Mouse (Mus musculus) neural tube, embryonic 13.5 days (tissue): ENCODE data around the gene Gm13090. TPM values are rescaled to one million over a fixed set of nuclear protein-coding genes. Genes with fewer than 3 reads are reported as not detected.
A peak's percentile ranks its signal among the peaks of the same experiment; 100 is the strongest.

Experiments used
- ATAC-seq: fragments of 200-750 bp; cut with Nextera tagmentation; 2 replicates; pipeline ENCODE4 v1.8.0; 2017; ENCODE audit warnings: low read depth, mild to moderate bottlenecking, moderate TSS enrichment, moderate library complexity
- H3K27ac ChIP-seq: fragments of 300-500 bp; sonication (generic); replicated peaks from 2 replicates; pipeline ENCODE4 v1.5.1; 2015; ENCODE audit warnings: moderate library complexity, mild to moderate bottlenecking, inconsistent platforms
- H3K27me3 ChIP-seq: fragments of 300-500 bp; sonication (generic); 2 replicates; pipeline ENCODE4 v1.6.1; 2015; ENCODE audit warnings: mild to moderate bottlenecking, inconsistent platforms
- H3K36me3 ChIP-seq: fragments of 300-500 bp; sonication (generic); 2 replicates; pipeline ENCODE4 v1.6.1; 2015; ENCODE audit warnings: mild to moderate bottlenecking, inconsistent platforms
- H3K4me1 ChIP-seq: fragments of 300-500 bp; sonication (generic); replicated peaks from 2 replicates; pipeline ENCODE4 v1.6.1; 2015; ENCODE audit warnings: inconsistent platforms
- H3K4me2 ChIP-seq: fragments of 300-500 bp; sonication (generic); 2 replicates; pipeline ENCODE4 v1.6.1; 2015; ENCODE audit warnings: inconsistent platforms, mild to moderate bottlenecking, moderate library complexity
- H3K4me3 ChIP-seq: fragments of 300-500 bp; sonication (generic); 2 replicates; pipeline ENCODE4 v1.5.1; 2015; ENCODE audit warnings: mild to moderate bottlenecking, inconsistent platforms
- H3K9ac ChIP-seq: fragments of 300-500 bp; sonication (generic); 2 replicates; pipeline ENCODE4 v1.6.1; 2015; ENCODE audit warnings: moderate library complexity, mild to moderate bottlenecking, inconsistent platforms
- H3K9me3 ChIP-seq: fragments of 300-500 bp; sonication (generic); 2 replicates; pipeline ENCODE4 v1.6.1; 2016; ENCODE audit warnings: inconsistent platforms
- WGBS: fragments of 180-500 bp; shearing (Covaris S2); methylation state at CpG from one replicate; pipeline ENCODE4 v1.1.7; 2015; 5-methylcytosine and 5-hydroxymethylcytosine counted together
- polyA plus RNA-seq: library from polyadenylated mRNA; unstranded; fragments of >200 nt; fragmentation: Nextera tagmentation; extraction: Ambion mirVana; gene quantifications from 2 replicates; pipeline ENCODE4 v1.2.1, GENCODE M21; 2015

Gm13090 gene
- 0.36 TPM in 1 of 2 replicates, not detected in the other for polyA plus RNA-seq

DNA sequence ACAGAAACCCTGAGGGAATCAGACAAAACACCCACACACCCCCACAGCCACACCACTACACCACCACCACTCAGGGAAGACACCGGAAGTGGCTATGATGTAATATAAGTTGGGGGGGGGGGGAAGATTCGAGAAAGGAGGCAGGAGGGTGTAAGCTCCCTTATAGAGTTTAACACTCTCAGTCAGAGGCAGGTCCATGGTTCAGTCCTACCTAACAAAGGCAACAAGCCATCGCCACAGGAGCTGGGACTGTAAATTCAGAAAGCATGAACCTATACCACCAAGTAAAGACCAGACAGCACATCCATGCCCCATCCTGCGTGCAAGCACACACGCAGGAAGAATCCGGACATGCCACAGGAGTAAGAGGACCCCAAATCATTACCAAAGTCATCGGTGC lies at the start of gene Gm13090:
TSS of gene Gm13090 (plus strand) at position 301 of the 400 bp plus-strand sequence.
- Histone ChIP-seq H3K4me1 (peaks cover 33% of the 10 kb centered on the region), H3K9ac (0 out of 2 replicates have a peak within 1 kb of the TSS, but pooled peaks have one; percentile 1), H3K9me3 (no peaks in the 10 kb centered on the region), H3K36me3 (peaks cover 52% of the 10 kb centered on the region), H3K27ac (no peak within 1 kb of the TSS), H3K4me3 (no peak within 1 kb of the TSS), H3K4me2 (no peak within 1 kb of the TSS), H3K27me3 (no peaks in the 10 kb centered on the region)
- WGBS, result 92% methylated on average over 7 of the region's 7 CpGs
- ATAC-seq, result no peak

- no peak overlapping the region for H3K4me3 ChIP-seq
- ATAC-seq, result no peak
- H3K9ac ChIP-seq, result no peak overlapping the region
Measured at GRCm38 (mm10) chr4:151041506-151041905, 47.9 kb upstream of the Gm13090 start.

DNA sequence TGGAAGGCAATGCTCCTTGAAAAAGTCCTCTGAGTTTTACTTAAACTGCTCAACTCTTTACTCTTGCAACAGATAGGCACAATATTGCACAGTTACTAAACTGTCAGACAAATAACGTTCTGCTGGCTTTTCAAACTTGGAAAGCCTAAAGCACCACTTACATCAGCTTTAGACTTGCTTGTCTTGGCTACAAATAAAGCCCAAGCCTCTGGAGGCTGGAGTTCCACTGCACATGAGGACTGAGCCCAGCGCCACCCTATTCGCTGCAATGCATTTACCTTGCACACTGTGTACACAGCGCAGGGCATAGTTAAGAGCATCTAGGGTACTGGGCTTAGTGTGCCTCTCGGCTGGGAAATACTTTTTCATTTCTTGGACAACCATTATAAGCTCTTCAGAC lies 46.1 kb upstream of the Gm13090 start:
- peak overlapping the region; percentile 62 for H3K4me3 ChIP-seq
- 21% methylated on average over 5 of the region's 5 CpGs for WGBS
- peaks cover 13% of the 10 kb centered on the region for H3K27me3 ChIP-seq
- H3K4me2 ChIP-seq, result peak overlapping the region; percentile 97
- peaks cover 16% of the 10 kb centered on the region for H3K4me1 ChIP-seq
- peaks cover 17% of the 10 kb centered on the region for H3K36me3 ChIP-seq
- no peaks in the 10 kb centered on the region for H3K9me3 ChIP-seq
- H3K9ac ChIP-seq, result 0 out of 2 replicates have a peak overlapping the region, but pooled peaks have one; percentile 17
- no peak for ATAC-seq
- H3K27ac ChIP-seq, result no peak overlapping the region

More at GRCm38 (mm10) chr4:151041506-151041905, 47.9 kb upstream of the Gm13090 start:
- peaks cover 16% of the 10 kb centered on the region for H3K4me1 ChIP-seq
- H3K36me3 ChIP-seq, result peaks cover under 1% of the 10 kb centered on the region
- no peak overlapping the region for H3K27ac ChIP-seq
- 81% methylated on average over 5 of the region's 5 CpGs for WGBS
- no peaks in the 10 kb centered on the region for H3K9me3 ChIP-seq
- peaks cover 13% of the 10 kb centered on the region for H3K27me3 ChIP-seq
- no peak overlapping the region for H3K4me2 ChIP-seq

GRCm38 (mm10) chr4:151044037-151044943 lies 45.1 kb upstream of the Gm13090 start, which contains the start of gene Per3:
Gene Per3, minus strand, starts transcription at chr4:151044665.
- peaks cover 13% of the 10 kb centered on the region for H3K27me3 ChIP-seq
- H3K4me1 ChIP-seq, result peaks cover 16% of the 10 kb centered on the region
- peak within 1 kb of the TSS; percentile 97 for H3K4me2 ChIP-seq
- peak; percentile 96 for ATAC-seq
- peak within 1 kb of the TSS; percentile 62; the same call in 1 of the 2 replicates for H3K27ac ChIP-seq
- H3K9ac ChIP-seq, result peak within 1 kb of the TSS; percentile 70
- 1% methylated on average over 79 of the region's 79 CpGs for WGBS
- H3K9me3 ChIP-seq, result no peaks in the 10 kb centered on the region
- peak within 1 kb of the TSS; percentile 62 for H3K4me3 ChIP-seq
- peaks cover 27% of the 10 kb centered on the region for H3K36me3 ChIP-seq

- peaks cover 13% of the 10 kb centered on the region for H3K27me3 ChIP-seq
- peaks cover 35% of the 10 kb centered on the region for H3K36me3 ChIP-seq
- no peak overlapping the region for H3K27ac ChIP-seq
- peak overlapping the region; percentile 62 for H3K4me3 ChIP-seq
- WGBS, result 4% methylated on average over 21 of the region's 21 CpGs
- H3K9me3 ChIP-seq, result no peaks in the 10 kb centered on the region
- ATAC-seq, result peak; percentile 12; the same call in 1 of the 2 replicates
- H3K4me2 ChIP-seq, result peak overlapping the region; percentile 97
- peaks cover 16% of the 10 kb centered on the region for H3K4me1 ChIP-seq
- peak overlapping the region; percentile 70; the same call in 1 of the 2 replicates for H3K9ac ChIP-seq
Measured at GRCm38 (mm10) chr4:151044944-151045570, 44.3 kb upstream of the Gm13090 start.

GRCm38 (mm10) chr4:151046524-151046923 lies 42.8 kb upstream of the Gm13090 start:
- no peak overlapping the region for H3K9ac ChIP-seq
- H3K4me2 ChIP-seq, result no peak overlapping the region
- no peak for ATAC-seq
- peaks cover 46% of the 10 kb centered on the region for H3K36me3 ChIP-seq
- peaks cover 13% of the 10 kb centered on the region for H3K27me3 ChIP-seq
- no peaks in the 10 kb centered on the region for H3K9me3 ChIP-seq
- WGBS, result 91% methylated on average over 3 of the region's 3 CpGs
- H3K4me3 ChIP-seq, result no peak overlapping the region
- peaks cover 16% of the 10 kb centered on the region for H3K4me1 ChIP-seq
- no peak overlapping the region for H3K27ac ChIP-seq

DNA sequence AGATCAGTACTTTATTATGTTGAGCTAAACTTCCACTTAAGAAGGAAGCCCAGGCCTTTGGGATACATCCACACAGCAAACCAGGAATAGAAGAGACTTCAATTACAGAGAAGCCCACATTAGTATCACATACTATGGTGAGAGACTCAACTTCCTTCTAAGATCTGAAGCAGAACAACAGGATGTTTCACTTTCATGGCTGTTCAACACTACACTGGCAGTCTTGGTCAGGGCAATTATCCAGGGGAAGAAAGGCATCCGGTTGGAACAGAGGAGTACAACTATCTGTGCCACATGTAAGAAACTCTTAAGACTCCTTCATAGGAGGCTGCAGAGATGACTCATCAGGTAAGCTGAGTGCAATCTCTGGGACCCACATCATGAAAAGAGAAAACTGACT lies 38.2 kb upstream of the Gm13090 start:
- H3K27me3 ChIP-seq, result no peaks in the 10 kb centered on the region
- H3K9ac ChIP-seq, result no peak overlapping the region
- ATAC-seq, result no peak
- no peak overlapping the region for H3K4me2 ChIP-seq
- peaks cover 5% of the 10 kb centered on the region; the same call in 1 of the 2 replicates for H3K4me1 ChIP-seq
- no peak overlapping the region for H3K4me3 ChIP-seq
- H3K27ac ChIP-seq, result no peak overlapping the region
- WGBS, result 90% methylated on average over 1 of the region's 1 CpGs
- no peaks in the 10 kb centered on the region for H3K9me3 ChIP-seq
- peaks cover 81% of the 10 kb centered on the region for H3K36me3 ChIP-seq

DNA sequence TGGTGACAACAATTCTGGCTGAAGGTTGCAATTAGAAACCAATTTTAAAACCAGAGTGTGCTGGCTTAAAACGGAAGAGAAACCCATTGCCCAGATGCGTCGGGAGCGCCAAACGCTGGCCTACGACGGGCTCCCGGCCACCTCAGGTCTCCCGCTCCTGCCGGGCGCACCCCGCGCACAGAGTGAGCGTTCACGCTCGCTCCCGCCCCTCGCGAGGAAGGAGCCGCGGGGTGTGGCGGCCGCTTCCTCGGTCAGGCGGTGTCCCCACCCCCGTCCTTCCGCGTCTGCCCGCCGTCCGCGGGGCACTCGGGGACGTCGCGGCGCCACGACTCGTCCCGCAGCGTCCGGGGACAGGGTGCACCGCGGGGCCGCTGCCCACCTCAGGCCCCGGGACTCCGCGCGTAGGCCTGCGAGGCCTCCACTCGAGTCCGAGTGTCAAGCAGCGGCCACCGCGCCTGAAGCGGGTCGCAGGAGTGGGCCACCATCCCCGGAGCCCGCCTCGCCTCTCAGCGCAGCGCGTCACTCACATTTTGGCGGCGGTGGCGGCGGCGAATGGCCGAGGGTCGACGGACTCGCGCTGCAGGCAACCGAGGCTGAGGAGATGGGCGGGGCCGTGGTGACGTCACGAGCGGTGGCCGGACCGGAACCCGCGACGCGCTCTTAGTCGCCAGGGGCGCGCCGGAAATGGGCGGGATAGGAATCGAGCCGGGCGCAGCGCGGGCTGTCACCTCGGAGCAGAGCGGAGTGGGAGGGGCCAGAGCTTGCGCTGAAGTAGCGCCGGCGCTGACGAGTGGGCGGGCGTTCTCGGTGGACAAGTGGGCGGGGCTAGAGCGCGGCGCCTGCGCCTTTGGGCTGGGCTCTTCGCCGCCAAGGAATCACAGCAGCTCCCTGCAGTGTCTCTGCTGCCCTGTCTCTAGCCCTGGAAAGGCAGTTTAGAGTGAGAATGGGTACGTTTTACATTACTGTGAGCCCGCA lies 31.7 kb upstream of the Gm13090 start, which contains the start of gene Vamp3:
TSS of gene Vamp3 (minus strand) at position 617 of the 975 bp plus-strand sequence.
- ATAC-seq, result peak; percentile 99
- Histone ChIP-seq H3K9ac (peak within 1 kb of the TSS; percentile 91), H3K4me1 (peaks cover 26% of the 10 kb centered on the region), H3K4me3 (peak within 1 kb of the TSS; percentile 91), H3K36me3 (peaks cover 42% of the 10 kb centered on the region), H3K9me3 (no peaks in the 10 kb centered on the region), H3K27me3 (no peaks in the 10 kb centered on the region), H3K27ac (peak within 1 kb of the TSS; percentile 94), H3K4me2 (peak within 1 kb of the TSS; percentile 80)
- WGBS, result 1% methylated on average over 111 of the region's 114 CpGs

GRCm38 (mm10) chr4:151058634-151059033 lies 30.7 kb upstream of the Gm13090 start:
- H3K36me3 ChIP-seq, result peaks cover 44% of the 10 kb centered on the region
- no peaks in the 10 kb centered on the region for H3K27me3 ChIP-seq
- H3K4me3 ChIP-seq, result peak overlapping the region; percentile 91; the same call in 1 of the 2 replicates
- peaks cover 26% of the 10 kb centered on the region for H3K4me1 ChIP-seq
- peak overlapping the region; percentile 55 for H3K4me2 ChIP-seq
- 79% methylated on average over 4 of the region's 4 CpGs for WGBS
- no peak for ATAC-seq
- H3K9me3 ChIP-seq, result no peaks in the 10 kb centered on the region
- H3K27ac ChIP-seq, result peak overlapping the region; percentile 83
- H3K9ac ChIP-seq, result peak overlapping the region; percentile 66

DNA sequence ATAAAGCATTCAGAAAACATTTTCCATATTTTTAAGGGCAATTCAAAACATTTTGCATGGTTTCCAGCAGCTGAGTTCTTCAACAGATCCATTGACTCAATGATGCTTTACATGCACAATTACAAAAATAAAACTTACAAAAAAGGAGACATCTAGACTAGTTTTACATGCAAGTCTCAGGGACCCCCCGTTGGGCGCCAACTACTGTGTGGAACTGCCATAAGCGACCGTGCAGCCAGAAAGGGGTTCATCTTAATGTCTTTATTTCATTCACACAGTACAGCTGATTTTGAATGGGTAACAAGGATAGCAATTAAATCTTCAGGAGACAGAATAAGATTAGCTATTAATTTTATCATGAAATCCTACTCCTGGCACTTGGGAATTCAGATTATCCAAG lies 29.8 kb upstream of the Gm13090 start:
- H3K4me1 ChIP-seq, result peaks cover 26% of the 10 kb centered on the region
- H3K4me2 ChIP-seq, result no peak overlapping the region
- 88% methylated on average over 4 of the region's 4 CpGs for WGBS
- no peak overlapping the region for H3K27ac ChIP-seq
- ATAC-seq, result no peak
- H3K27me3 ChIP-seq, result no peaks in the 10 kb centered on the region
- H3K4me3 ChIP-seq, result no peak overlapping the region
- no peak overlapping the region for H3K9ac ChIP-seq
- H3K9me3 ChIP-seq, result no peaks in the 10 kb centered on the region
- peaks cover 43% of the 10 kb centered on the region for H3K36me3 ChIP-seq

DNA sequence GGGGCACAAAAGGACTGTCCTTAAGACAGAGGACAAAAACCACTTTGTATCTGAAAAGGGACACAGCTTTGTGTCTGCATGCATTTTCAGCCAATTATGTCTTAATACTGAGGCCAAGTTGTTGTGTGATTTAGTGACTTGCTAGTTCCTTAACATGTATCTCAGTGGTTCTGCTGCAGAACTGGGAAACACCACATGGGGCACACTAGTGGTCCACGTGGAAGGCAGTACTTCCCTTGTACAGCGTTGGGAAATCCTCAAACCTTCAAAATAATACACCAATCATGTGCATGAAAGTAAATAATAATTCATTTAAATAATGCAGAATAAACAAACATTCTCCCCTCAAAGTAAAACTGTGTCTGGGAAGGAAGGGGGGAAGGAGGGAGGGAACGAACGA lies 20.6 kb upstream of the Gm13090 start:
- no peak overlapping the region for H3K27ac ChIP-seq
- no peaks in the 10 kb centered on the region for H3K27me3 ChIP-seq
- peaks cover 86% of the 10 kb centered on the region for H3K36me3 ChIP-seq
- H3K4me2 ChIP-seq, result no peak overlapping the region
- WGBS, result 83% methylated on average over 4 of the region's 4 CpGs
- H3K4me3 ChIP-seq, result no peak overlapping the region
- H3K4me1 ChIP-seq, result no peaks in the 10 kb centered on the region
- no peaks in the 10 kb centered on the region for H3K9me3 ChIP-seq
- ATAC-seq, result no peak
- H3K9ac ChIP-seq, result no peak overlapping the region
